Mouse (Mus musculus) MEL (cell line): ENCODE measurements at regions not wholly inside any gene's neighbourhood (a gene's known extent, or its start where the extent isn't known, plus 50 kb on each side); places are given as distances from the start of the nearest gene placed in this dataset.

Experiments used
- DNase-seq: peaks from one replicate; pipeline ENCODE4 v3.0.0; 2011; ENCODE audit warnings: low read depth, low spot score
- H3K27ac ChIP-seq: 2 replicates; pipeline ENCODE4 v1.5.1; 2012; ENCODE audit warnings: low read depth, mild to moderate bottlenecking, control low read depth, low read length, moderate library complexity; ENCODE audit not compliant: control insufficient read depth
- H3K27me3 ChIP-seq, 2 experiments: fragments of 150-350 bp in 1 of 2; sonication (generic) in 1 of 2; 2 replicates each; pipeline ENCODE4 v1.6.1; 2012; ENCODE audit warnings: low read length in 2 of 2, mild to moderate bottlenecking in 2 of 2, improper control_type of control experiment in 1 of 2, moderate library complexity in 1 of 2; ENCODE audit not compliant: insufficient read depth in 2 of 2, control insufficient read depth in 1 of 2
- H3K36me3 ChIP-seq, 2 experiments: 2 replicates each; pipeline ENCODE4 v1.6.1; 2012 to 2014; ENCODE audit warnings: low read length in 2 of 2, improper control_type of control experiment in 1 of 2, inconsistent platforms in 1 of 2, mild to moderate bottlenecking in 1 of 2; ENCODE audit not compliant: insufficient read depth in 2 of 2, control insufficient read depth in 1 of 2
- H3K4me1 ChIP-seq, 2 experiments: fragments of 150-350 bp in 1 of 2; sonication (generic) in 1 of 2; 2 replicates each; pipeline ENCODE4 v1.6.1; 2012; ENCODE audit warnings: low read length in 2 of 2, improper control_type of control experiment in 1 of 2, mild to moderate bottlenecking in 1 of 2; ENCODE audit not compliant: insufficient read depth in 2 of 2, control insufficient read depth in 1 of 2
- H3K4me3 ChIP-seq, 2 experiments: fragments of 150-350 bp in 1 of 2; sonication (generic) in 1 of 2; 2 replicates each; pipeline ENCODE4 v1.5.1; 2012; ENCODE audit warnings: low read depth in 2 of 2, low read length in 2 of 2, mild to moderate bottlenecking in 2 of 2, moderate library complexity in 2 of 2, control low read depth in 1 of 2, improper control_type of control experiment in 1 of 2; ENCODE audit not compliant: control insufficient read depth in 1 of 2, insufficient read depth in 1 of 2
- H3K79me2 ChIP-seq: 2 replicates; pipeline ENCODE4 v1.6.1; 2012; ENCODE audit warnings: mild to moderate bottlenecking, low read length, moderate library complexity; ENCODE audit not compliant: control insufficient read depth, poor library complexity, insufficient read depth
- H3K9ac ChIP-seq: 2 replicates; pipeline ENCODE4 v1.6.1; 2012; ENCODE audit warnings: low read depth, mild to moderate bottlenecking, control low read depth, low read length, moderate library complexity; ENCODE audit not compliant: control insufficient read depth, poor library complexity, severe bottlenecking
- H3K9me3 ChIP-seq: fragments of 150-350 bp; sonication (generic); replicated peaks from 2 replicates; pipeline ENCODE4 v1.6.1; 2012; ENCODE audit warnings: mild to moderate bottlenecking, low read length, improper control_type of control experiment, moderate library complexity; ENCODE audit not compliant: insufficient read depth
- CHD2 ChIP-seq: IDR thresholded peaks from 2 replicates; pipeline ENCODE4 v1.6.1; 2011; ENCODE audit warnings: low read length, improper control_type of control experiment
- E2F4 ChIP-seq: IDR thresholded peaks from 2 replicates; pipeline ENCODE4 v1.6.1; 2011; ENCODE audit warnings: low read depth, low read length, improper control_type of control experiment, borderline replicate concordance
- EP300 ChIP-seq, 2 experiments: IDR thresholded peaks; 2 replicates each; pipeline ENCODE4 v1.6.1; 2011; ENCODE audit warnings: improper control_type of control experiment in 2 of 2, low read length in 2 of 2, low read depth in 1 of 2, mild to moderate bottlenecking in 1 of 2
- ETS1 ChIP-seq: IDR thresholded peaks from 2 replicates; pipeline ENCODE4 v1.6.1; 2012; ENCODE audit warnings: low read depth, mild to moderate bottlenecking, inconsistent platforms, low read length, improper control_type of control experiment, moderate library complexity
- GATA1 ChIP-seq: IDR thresholded peaks from 2 replicates; pipeline ENCODE4 v1.6.1; 2011; ENCODE audit warnings: low read depth, low read length, improper control_type of control experiment
- HCFC1 ChIP-seq: IDR thresholded peaks from 2 replicates; pipeline ENCODE4 v1.6.1; 2012; ENCODE audit warnings: low read depth, mild to moderate bottlenecking, inconsistent platforms, low read length, improper control_type of control experiment, moderate library complexity
- KAT2A ChIP-seq: conservative IDR thresholded peaks from 2 replicates; pipeline ENCODE4 v1.6.1; 2012; ENCODE audit warnings: low read depth, low read length, improper control_type of control experiment, inconsistent platforms
- MYB ChIP-seq: IDR thresholded peaks from 2 replicates; pipeline ENCODE4 v1.6.1; 2011; ENCODE audit warnings: mild to moderate bottlenecking, low read depth, low read length, improper control_type of control experiment
- MYC ChIP-seq: IDR thresholded peaks from 2 replicates; pipeline ENCODE4 v1.6.1; 2011; ENCODE audit warnings: low read depth, mild to moderate bottlenecking, low read length, improper control_type of control experiment, moderate library complexity
- NRF1 ChIP-seq: IDR thresholded peaks from 2 replicates; pipeline ENCODE4 v1.6.1; 2014; ENCODE audit warnings: low read depth, mild to moderate bottlenecking, inconsistent platforms, low read length, improper control_type of control experiment, moderate library complexity; ENCODE audit not compliant: poor library complexity, insufficient read depth, severe bottlenecking
- POLR2AphosphoS5 ChIP-seq: IDR thresholded peaks from 2 replicates; pipeline ENCODE4 v1.6.1; 2012; ENCODE audit warnings: low read depth, borderline replicate concordance, mild to moderate bottlenecking, inconsistent platforms, low read length, moderate library complexity, mixed read lengths
- RAD21 ChIP-seq: IDR thresholded peaks from 2 replicates; pipeline ENCODE4 v1.6.1; 2011; ENCODE audit warnings: mild to moderate bottlenecking, low read depth, low read length, improper control_type of control experiment
- RCOR1 ChIP-seq: IDR thresholded peaks from 2 replicates; pipeline ENCODE4 v1.6.1; 2012; ENCODE audit warnings: low read depth, mild to moderate bottlenecking, inconsistent platforms, low read length, improper control_type of control experiment
- USF2 ChIP-seq, 2 experiments: IDR thresholded peaks; 2 replicates each; pipeline ENCODE4 v1.6.1; 2011 to 2012; ENCODE audit warnings: improper control_type of control experiment in 2 of 2, low read length in 2 of 2, borderline replicate concordance in 1 of 2, inconsistent platforms in 1 of 2, low read depth in 1 of 2, mild to moderate bottlenecking in 1 of 2; ENCODE audit not compliant: insufficient read depth in 1 of 2
- ZC3H11A ChIP-seq: IDR thresholded peaks from 2 replicates; pipeline ENCODE4 v1.6.1; 2012; ENCODE audit warnings: low read depth, mild to moderate bottlenecking, inconsistent platforms, low read length, improper control_type of control experiment
- ZMIZ1 ChIP-seq: IDR thresholded peaks from 2 replicates; pipeline ENCODE4 v1.6.1; 2012; ENCODE audit warnings: low read depth, mild to moderate bottlenecking, inconsistent platforms, low read length, improper control_type of control experiment, moderate library complexity
- ZNF384 ChIP-seq: IDR thresholded peaks from 2 replicates; pipeline ENCODE4 v1.6.1; 2012; ENCODE audit warnings: low read depth, mild to moderate bottlenecking, inconsistent platforms, low read length, improper control_type of control experiment

DNA sequence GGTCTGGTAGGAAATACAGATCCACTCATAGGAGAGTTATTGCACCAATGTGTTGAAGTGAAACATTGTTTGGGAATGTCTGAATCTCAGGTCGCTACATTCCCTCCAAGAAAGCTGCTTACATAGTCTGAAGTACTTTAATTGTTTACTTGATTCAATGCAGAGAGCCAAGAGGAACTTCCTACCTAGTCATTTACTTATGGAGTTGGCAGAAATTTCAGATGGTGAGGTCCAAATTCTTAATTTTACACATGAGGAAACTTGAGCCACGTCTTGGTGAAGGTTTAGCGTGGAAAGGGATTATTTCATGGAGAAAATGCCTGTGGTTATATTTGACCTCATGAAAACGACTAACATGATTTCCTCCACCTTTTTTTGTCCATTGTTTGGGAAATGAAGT is 131.5 kb downstream of the Otol1 start:
- H3K9ac ChIP-seq, result no peak overlapping the region
- no peak for DNase-seq
- no peak overlapping the region for H3K27ac ChIP-seq
- no peaks in the 10 kb centered on the region for H3K4me1 ChIP-seq
- TF ChIP-seq KAT2A, result no peak
- TF ChIP-seq ETS1, result no peak
- TF ChIP-seq MYC, result no peak
- TF ChIP-seq HCFC1, result no peak
- TF ChIP-seq, all 39 proteins: peak for 0
- Histone ChIP-seq H3K79me2 (no peaks in the 10 kb centered on the region), H3K27me3 (no peaks in the 10 kb centered on the region), H3K4me3 (no peak overlapping the region), H3K9me3 (no peaks in the 10 kb centered on the region), H3K36me3 (no peaks in the 10 kb centered on the region)

DNA sequence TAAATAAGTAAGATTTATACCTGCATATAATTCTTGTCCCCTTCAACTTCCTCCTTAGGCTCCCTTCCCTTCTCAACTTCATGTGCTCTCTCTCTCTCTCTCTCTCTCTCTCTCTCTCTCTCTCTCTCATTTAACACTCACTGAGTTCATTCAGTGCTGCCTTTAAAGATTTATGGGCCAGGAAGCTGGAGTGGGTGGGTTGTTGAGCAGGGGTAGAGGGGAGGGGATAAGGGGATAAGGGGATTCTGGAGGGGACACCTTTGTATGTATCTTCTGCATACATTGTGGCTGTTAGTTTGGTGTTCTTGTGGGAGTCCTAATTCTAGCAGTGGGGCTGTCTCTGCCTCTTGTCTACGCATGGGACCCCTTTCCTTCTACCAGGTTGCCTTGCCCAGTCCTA is 138.3 kb downstream of the Otol1 start:
- no peaks in the 10 kb centered on the region for H3K36me3 ChIP-seq
- DNase-seq, result no peak
- TF ChIP-seq ZC3H11A (no peak), USF2 (IDR thresholded peaks at IDR 0.05; ENCODE audit: borderline replicate concordance in 1 of 2, insufficient read depth in 1 of 2, low read depth in 1 of 2, low read length in 2 of 2) (no peak), CHD2 (no peak)
- no peaks in the 10 kb centered on the region for H3K4me1 ChIP-seq
- H3K27ac ChIP-seq, result no peak overlapping the region
- H3K27me3 ChIP-seq, result no peaks in the 10 kb centered on the region
- no peaks in the 10 kb centered on the region for H3K79me2 ChIP-seq
- H3K9me3 ChIP-seq, result no peaks in the 10 kb centered on the region
- no peak overlapping the region for H3K9ac ChIP-seq
- H3K4me3 ChIP-seq, result no peak overlapping the region

DNA sequence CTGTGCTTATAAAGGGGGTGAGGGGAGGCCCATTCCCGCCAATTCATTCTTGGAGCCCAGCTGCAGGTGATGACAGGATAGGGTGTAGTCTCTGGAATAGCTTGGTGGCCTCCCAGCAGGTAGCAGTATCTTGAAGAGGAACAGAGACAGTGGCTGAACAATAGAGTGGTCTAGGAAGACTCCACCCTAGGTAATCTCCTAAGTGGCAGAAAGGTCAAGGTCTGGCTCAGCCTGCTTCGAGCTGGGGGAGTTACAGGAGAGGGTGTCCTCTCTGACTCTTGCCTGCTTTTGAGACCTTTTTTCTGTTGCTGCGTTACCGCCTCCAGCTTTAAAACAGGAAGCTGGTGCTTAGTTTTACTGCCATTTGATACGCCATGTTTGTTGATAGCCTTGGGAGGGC is 143.7 kb downstream of the Otol1 start:
- no peaks in the 10 kb centered on the region for H3K36me3 ChIP-seq
- H3K79me2 ChIP-seq, result no peaks in the 10 kb centered on the region
- no peak overlapping the region for H3K9ac ChIP-seq
- no peak for DNase-seq
- no peaks in the 10 kb centered on the region for H3K27me3 ChIP-seq
- no peak overlapping the region for H3K27ac ChIP-seq
- no peaks in the 10 kb centered on the region for H3K9me3 ChIP-seq
- no peaks in the 10 kb centered on the region for H3K4me1 ChIP-seq
- H3K4me3 ChIP-seq, result no peak overlapping the region
- TF ChIP-seq E2F4 (no peak), RCOR1 (no peak), RAD21 (no peak), POLR2AphosphoS5 (no peak), ZC3H11A (no peak), EP300 (IDR thresholded peaks at IDR 0.05; ENCODE audit: low read depth in 1 of 2, low read length in 2 of 2) (no peak), GATA1 (no peak), NRF1 (no peak), KAT2A (no peak), ZNF384 (no peak), ZMIZ1 (no peak), MYB (no peak)
